Mouse (Mus musculus) myocyte (in vitro differentiated cells): ENCODE data around the gene Dgkd. TPM values are rescaled to one million over a fixed set of nuclear protein-coding genes. Genes with fewer than 3 reads are reported as not detected.

ENCODE experiments used
- H3K27me3 ChIP-seq: one replicate; pipeline ENCODE4 v1.6.1; 2011; ENCODE audit not compliant: control insufficient read depth, insufficient read depth, insufficient read length
- H3K36me3 ChIP-seq: one replicate; pipeline ENCODE4 v1.6.1; 2011; ENCODE audit not compliant: control insufficient read depth, insufficient read depth
- H3K4me2 ChIP-seq: one replicate; pipeline ENCODE4 v1.6.1; 2011; ENCODE audit warnings: low read depth, control low read depth
- H3K4me3 ChIP-seq: one replicate; pipeline ENCODE4 v1.5.1; 2011; ENCODE audit warnings: mild to moderate bottlenecking, control low read depth, moderate library complexity
- H3K79me2 ChIP-seq: one replicate; pipeline ENCODE4 v1.6.1; 2011; ENCODE audit not compliant: control insufficient read depth, insufficient read depth
- H3ac ChIP-seq: one replicate; pipeline ENCODE4 v1.6.1; 2011; ENCODE audit not compliant: control insufficient read depth, insufficient read length
- CEBPB ChIP-seq: IDR thresholded peaks from 2 replicates; pipeline ENCODE4 v1.6.1; 2011; ENCODE audit warnings: mild to moderate bottlenecking, moderate library complexity; ENCODE audit not compliant: poor library complexity, insufficient read depth, severe bottlenecking
- MYOD1 ChIP-seq, 3 experiments: IDR thresholded peaks; one replicate each; pipeline ENCODE4 v1.6.1; 2011; ENCODE audit warnings: control low read depth in 2 of 3, low read depth in 2 of 3, mild to moderate bottlenecking in 2 of 3, moderate library complexity in 1 of 3; ENCODE audit not compliant: insufficient read length in 2 of 3, control insufficient read depth in 1 of 3
- MYOG ChIP-seq, 3 experiments: IDR thresholded peaks; one replicate each; pipeline ENCODE4 v1.6.1; 2011; ENCODE audit warnings: control low read depth in 2 of 3, low read depth in 2 of 3, mild to moderate bottlenecking in 2 of 3; ENCODE audit not compliant: insufficient read length in 2 of 3, control insufficient read depth in 1 of 3, insufficient read depth in 1 of 3
- POLR2AphosphoS2 ChIP-seq: IDR thresholded peaks from one replicate; pipeline ENCODE4 v1.6.1; 2011; ENCODE audit warnings: low read depth, control low read depth; ENCODE audit not compliant: insufficient read length
- REST ChIP-seq: IDR thresholded peaks from one replicate; pipeline ENCODE4 v1.6.1; 2011; ENCODE audit warnings: mild to moderate bottlenecking, control low read depth, moderate library complexity; ENCODE audit not compliant: insufficient read depth, insufficient read length
- polyA plus RNA-seq: library from polyadenylated mRNA; unstranded; fragments of >200 nt; fragmentation: generic; extraction: Trizol; gene quantifications from one replicate; pipeline ENCODE4 v1.2.1, GENCODE M21; 2012; ENCODE audit warnings: missing spikeins

The Dgkd gene
- polyA plus RNA-seq, 1 experiment, result 59.3 TPM

GRCm38 (mm10) chr1:87992716-87993115 is 139.6 kb downstream of the Dgkd start:
- Histone ChIP-seq H3K27me3 (no peaks in the 10 kb centered on the region), H3K79me2 (no peaks in the 10 kb centered on the region), H3K4me2 (no peak overlapping the region), H3K36me3 (peaks cover 52% of the 10 kb centered on the region), H3K4me3 (no peak overlapping the region), H3ac (no peak overlapping the region)
- no peak for TF ChIP-seq REST
- no peak for TF ChIP-seq POLR2AphosphoS2
- no peak for TF ChIP-seq MYOG (IDR thresholded peaks at IDR 0.05; ENCODE audit: control insufficient read depth in 1 of 3, insufficient read depth in 1 of 3, insufficient read length in 2 of 3, low read depth in 2 of 3)
- no peak for TF ChIP-seq MYOD1 (IDR thresholded peaks at IDR 0.05; ENCODE audit: control insufficient read depth in 1 of 3, insufficient read length in 2 of 3, low read depth in 2 of 3)
- peak; percentile 58; the same call in 1 of the 2 replicates for TF ChIP-seq CEBPB

Other genes starting within 250 kb of the Dgkd start
- gene Inpp5d, start 233.0 kb upstream of the Dgkd start, polyA plus RNA-seq, result 0.13 TPM
- 21.8 TPM for gene Atg16l1, start 97.4 kb upstream of the Dgkd start, polyA plus RNA-seq
- 0.72 TPM for gene Sag, start 49.6 kb upstream of the Dgkd start, polyA plus RNA-seq
- 9.5 TPM for gene Usp40, start 155.3 kb downstream of the Dgkd start, polyA plus RNA-seq
- not detected for gene Ugt1a10, start 202.1 kb downstream of the Dgkd start, polyA plus RNA-seq
- gene Ugt1a9, start 217.5 kb downstream of the Dgkd start, polyA plus RNA-seq, result not detected
- gene Ugt1a8, start 234.5 kb downstream of the Dgkd start, polyA plus RNA-seq, result not detected
- gene Ugt1a7c, start 241.8 kb downstream of the Dgkd start, polyA plus RNA-seq, result 0.18 TPM
- 0.04 TPM for gene Ugt1a6b, start 250.0 kb downstream of the Dgkd start, polyA plus RNA-seq